Mouse (Mus musculus) erythroblast, adult 5-6 weeks (primary cell): Measurements from ENCODE around the gene Hoxc12. TPM values are rescaled to one million over a fixed set of nuclear protein-coding genes. Genes with fewer than 3 reads are reported as not detected.

ENCODE experiments used
- ATAC-seq: replicated peaks from 2 replicates; pipeline ENCODE4 v1.8.0; 2016; ENCODE audit warnings: moderate number of reproducible peaks, mild to moderate bottlenecking, moderate TSS enrichment, inconsistent platforms; ENCODE audit not compliant: poor library complexity, low FRiP score, severe bottlenecking
- total RNA-seq, 2 experiments: library from RNA; stranded (forward) in 1 of 2; stranded (reverse) in 1 of 2; fragments of 150-400 nt in 1 of 2; fragments of 200-764, 138-1000 nt in 1 of 2; gene quantifications; 2 replicates each; pipeline versions ENCODE4 v1.2.3 to v1.2.4; 2015 to 2017; ENCODE audit warnings: low replicate concordance in 2 of 2

Hoxc12 gene
- total RNA-seq, 2 experiments from 2014 or later = not detected

DNA sequence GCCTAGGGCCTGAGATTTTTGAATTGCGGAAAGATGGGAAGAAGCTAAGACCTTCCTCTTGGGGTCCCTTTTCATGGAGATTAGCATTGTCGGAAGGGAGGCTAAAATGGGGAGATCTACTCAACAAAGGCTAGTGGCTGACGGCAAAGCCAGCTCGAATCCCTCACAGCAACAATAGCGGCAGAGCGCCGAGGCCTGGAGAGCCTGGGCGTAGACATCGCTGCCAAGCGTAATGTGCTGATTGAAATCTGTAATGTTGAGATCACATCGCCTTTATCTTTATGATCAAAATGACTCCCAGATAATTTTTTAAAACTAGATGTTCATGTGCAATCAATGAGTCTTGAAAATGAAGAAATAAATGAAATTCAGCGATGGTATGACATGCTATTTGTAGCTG is 2.1 kb upstream of the Hoxc12 start:
- ATAC-seq = no peak

DNA sequence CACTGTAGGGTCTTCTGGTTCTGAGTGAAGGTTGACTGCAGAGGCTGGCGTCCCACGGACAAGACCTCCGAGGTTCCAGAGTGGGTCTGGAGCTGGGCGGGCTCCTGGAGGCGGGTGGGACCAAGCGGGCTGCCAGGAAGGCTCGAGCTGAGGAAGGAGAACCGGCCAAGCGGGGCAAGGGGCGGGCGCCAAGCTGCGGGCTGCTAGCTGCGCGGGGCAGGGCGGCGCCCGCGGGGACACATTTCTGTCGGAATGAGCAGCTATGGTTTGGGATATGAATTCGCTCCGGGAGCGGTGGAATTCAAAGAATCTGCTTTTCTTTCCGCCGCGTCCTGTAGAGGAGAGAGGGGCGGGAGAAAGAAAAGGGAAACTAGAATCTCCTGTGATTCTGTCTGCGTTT is 1.7 kb upstream of the Hoxc12 start:
- ATAC-seq = no peak

DNA sequence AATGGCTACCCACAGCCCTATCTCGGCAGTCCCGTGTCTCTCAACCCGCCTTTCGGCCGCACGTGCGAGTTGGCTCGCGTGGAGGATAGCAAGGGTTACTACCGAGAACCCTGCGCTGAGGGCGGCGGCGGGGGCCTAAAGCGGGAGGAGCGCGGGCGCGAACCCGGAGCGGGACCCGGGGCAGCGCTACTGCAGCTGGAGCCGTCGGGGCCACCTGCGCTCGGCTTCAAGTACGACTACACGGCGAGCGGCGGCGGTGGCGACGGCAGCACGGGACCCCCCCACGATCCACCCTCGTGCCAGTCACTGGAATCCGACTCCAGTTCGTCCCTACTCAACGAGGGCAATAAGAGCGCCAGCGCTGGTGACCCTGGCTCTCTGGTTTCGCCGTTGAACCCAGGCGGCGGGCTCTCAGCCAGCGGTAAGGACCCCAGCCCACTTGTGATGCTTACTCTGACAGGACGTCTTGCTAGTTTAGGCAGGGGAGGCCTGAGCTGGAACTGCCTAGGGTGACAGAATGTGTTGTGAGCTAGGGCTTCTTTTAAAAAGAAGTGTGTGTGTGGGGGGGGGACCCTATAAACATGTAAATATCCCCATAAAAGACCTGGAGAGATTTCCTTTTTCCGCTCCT is 594 bp downstream of the Hoxc12 start:
- no peak for ATAC-seq

DNA sequence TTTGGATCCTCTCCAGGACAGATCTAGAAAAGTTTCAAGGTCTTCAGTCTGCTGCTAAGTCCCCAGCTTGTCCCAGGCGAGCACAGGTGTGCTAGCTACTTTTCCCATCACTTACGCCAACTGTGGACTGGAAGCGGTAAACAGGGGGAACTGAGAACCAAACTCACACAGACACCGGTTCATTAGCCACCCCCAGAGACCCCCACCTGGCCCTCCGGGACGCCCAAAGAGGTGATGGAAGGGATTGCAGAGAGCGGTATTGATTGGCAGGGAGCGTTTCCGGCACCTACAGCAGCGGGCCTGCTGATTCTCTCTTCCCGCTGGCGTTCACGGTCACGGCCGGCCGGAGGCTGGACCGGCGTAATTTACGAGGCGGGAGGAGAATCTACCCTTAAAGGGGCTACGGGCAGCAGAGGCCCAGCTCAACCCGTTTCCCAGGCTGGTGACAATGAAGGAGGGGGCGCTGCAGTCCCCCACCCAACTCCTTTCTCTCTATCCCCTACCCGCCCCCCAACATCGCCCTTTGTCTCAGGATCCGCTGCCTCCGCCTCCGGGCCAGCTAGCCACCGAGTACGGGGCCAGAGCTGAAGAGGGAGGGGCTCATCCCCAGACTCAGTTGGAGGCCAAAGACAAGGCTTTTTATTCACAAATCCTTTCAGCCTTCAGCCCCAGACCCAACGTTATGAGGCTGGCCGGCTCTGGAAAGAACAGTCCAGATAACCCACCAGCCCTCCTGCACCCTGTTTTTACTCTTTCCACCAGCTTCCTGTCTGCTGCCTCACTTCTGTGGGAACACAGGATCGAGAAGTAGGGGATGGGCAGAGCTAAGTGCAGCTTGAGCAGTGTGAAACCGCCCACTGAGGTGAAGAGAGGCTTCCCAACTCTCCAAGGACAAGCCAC is 2.9 kb downstream of the Hoxc12 start:
- no peak for ATAC-seq

DNA sequence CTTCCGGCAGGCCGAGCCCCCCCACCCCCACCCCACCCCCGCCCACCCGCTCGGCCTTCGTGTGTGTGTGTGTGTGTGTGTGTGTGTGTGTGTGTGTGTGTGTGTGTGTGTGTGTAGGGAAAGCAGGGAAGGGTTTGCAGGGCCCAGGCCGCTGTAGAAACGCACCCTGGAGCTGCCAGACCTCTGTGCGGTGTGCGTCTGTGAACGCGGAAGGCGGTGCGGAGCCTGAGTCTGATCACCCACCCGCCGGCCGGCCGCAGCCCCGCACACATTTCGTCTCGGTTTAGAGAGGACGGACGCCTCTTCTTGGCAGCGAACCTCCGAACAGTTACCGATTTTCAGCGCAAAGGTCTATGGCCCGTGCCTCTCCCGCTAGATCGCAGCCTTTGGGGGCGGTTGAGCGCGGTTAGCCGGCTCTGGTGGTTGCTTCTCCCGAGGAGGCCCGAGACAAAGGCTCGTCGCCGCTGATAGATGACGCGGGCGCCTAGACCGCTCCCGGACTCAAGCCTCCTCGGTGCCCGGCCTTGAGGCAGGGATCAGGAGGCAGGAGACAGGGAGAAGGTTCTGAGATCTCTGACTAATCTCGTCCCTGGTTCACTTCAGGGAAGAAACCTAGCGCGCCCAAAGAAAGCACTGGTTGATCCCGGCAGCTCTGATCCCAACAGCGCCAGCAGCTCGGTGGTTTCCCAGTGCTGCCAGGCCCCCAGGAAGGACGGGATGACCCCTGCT is 6.3 kb downstream of the Hoxc12 start:
- ATAC-seq = no peak

DNA sequence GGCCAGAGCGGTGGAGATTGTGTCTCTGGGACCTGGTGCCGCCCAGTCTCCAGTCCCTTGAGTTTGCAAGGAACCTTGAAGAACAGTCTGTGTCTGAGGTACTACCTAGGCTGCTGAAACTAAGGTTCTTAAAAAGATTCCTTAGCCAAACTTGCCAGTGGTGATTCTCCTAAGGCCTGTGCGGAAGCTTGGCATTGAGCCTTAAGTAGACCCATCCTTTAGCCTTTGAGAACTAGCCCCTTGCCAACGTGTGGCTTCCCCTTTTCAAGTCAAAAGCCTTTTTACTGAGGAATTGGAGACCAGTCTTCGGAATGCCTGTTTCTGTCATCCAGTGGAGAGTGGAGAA is 6.9 kb downstream of the Hoxc12 start:
- no peak for ATAC-seq

DNA sequence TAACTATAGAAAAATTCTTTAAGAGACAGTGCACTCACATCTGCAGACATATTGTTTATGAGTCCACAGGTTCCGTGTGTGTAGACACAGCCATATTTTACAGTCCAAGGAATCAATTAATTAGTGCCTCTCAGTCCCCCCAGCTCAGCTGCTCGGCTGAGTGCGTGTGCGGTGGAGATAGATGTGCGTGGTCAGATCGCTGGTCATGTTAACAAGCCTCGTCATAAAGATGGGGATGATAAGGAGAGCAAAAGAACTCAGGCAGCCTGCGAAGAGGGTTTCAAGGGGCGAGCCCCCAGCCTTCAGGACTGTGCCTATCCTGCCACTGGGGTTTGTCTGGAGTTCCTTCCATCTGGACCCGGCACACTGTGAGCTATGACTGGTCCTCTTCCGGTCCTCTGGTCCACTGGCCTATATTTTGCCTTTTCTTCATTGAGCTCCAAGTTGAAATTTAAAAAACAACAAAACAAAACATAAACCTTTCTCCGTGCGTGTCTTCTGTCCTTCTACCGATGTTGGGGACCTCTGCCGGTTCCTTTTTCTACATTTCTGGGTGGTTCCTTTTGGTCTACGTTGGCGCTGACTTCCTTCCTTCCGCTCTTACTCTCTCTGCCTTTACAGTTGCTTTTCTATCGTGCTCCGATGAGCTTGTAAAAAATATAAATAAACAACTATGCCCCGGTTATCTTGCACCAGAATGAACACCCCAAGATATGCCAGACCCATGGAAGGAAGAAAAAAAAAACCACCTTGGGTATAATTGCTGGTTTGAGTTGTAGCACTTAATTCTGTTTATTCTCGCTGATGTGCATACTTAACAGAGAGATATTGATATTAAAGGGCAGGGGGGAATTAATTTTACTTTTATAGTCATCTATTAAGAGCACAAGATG is 8.9 kb downstream of the Hoxc12 start:
- no peak for ATAC-seq

DNA sequence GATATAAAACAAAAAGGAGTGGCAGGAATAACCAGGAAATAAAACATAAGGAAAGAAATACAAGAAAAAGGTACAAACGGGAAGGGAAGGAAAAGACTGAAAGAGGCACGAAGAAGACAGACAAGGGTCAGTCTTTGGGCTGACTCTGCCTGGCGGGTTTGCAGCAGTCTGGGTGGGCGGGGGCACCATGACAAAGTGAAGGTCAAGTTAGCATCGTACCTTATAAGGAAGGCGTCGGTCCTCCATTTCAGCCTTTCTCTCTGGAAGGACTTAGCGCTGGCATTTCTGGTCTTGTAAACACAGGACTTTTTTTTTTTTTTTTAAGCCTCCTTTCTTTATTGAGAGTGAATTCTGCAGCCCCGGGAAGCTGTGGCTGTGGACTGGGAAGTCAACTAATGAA is 10.7 kb downstream of the Hoxc12 start:
- no peak for ATAC-seq

DNA sequence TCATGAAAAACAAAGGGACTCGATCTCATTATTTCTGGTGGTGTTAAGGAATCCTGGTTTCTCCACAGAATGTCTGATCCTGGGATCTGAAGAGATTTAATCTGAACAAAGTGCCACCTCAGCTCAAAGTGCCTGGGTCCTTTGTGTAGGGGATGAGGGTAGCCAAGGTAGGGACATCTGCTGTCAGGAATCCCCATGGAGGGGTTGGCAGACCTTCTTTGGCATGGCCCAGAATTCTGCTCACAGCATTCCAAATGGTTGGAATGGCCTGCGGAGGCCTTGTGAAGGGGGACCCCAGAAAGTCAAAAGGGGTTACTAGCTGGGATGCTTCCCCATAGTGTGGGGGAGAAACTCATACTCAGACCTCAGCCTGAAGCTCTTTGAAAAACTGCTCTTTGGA is 12.3 kb downstream of the Hoxc12 start:
- ATAC-seq = no peak

DNA sequence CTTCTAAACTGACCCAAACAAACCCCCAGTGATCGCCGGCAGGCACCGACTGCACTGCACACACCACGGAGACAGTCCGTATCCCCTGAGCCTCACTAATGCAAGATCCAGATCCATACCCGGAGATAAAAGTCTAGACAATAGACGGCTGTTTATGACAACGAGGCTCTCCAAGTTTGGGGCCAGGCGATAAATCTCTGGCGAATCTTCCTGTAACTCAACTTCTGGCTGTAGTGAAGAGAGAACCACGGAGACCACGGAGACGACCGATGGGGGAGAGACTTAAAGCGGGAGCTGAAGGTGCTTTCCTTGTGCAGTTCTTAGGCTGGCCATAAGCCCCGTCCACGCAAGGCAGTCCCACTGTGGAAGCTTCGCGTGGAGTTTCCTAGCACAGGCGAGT is 13.1 kb downstream of the Hoxc12 start:
- ATAC-seq = no peak

DNA sequence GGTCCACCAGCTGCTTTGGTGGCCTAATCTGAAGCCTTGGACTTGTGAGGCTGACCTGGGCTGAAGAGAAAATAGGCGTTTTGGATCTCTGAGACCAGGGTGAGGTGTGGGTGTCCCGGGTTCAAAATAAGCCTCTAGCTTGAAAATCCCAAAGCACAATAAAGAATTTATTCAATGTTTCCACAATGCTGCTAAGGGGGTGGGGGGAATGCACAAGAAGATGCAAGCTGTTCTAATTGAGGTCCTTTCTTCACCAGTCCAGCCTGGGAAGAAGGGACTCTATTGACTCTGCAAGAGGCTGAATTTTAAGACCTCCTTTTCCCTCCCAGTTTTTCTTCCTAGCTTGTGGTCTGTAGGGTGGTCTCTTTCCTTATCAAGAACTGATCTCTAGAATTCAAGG is 14.3 kb downstream of the Hoxc12 start:
- no peak for ATAC-seq

DNA sequence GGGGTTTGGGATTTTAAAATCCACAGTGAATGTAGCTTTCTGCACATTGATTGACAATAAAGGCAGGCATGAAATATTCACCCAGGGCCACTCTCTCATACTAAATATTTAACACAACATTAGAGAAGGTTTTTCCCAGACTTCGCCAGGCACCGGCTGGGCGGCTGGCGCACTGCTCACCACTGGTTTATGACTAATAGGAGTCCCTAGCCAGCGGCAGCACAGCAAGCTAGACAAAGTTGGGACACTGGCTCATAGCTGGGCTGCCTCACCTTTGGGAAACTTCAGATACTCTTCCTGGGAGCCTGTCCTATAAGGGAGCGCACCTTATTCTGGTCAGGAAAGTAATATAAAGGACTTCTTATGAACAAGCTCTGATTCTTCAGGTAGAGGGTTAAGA is 17.0 kb downstream of the Hoxc12 start:
- no peak for ATAC-seq

DNA sequence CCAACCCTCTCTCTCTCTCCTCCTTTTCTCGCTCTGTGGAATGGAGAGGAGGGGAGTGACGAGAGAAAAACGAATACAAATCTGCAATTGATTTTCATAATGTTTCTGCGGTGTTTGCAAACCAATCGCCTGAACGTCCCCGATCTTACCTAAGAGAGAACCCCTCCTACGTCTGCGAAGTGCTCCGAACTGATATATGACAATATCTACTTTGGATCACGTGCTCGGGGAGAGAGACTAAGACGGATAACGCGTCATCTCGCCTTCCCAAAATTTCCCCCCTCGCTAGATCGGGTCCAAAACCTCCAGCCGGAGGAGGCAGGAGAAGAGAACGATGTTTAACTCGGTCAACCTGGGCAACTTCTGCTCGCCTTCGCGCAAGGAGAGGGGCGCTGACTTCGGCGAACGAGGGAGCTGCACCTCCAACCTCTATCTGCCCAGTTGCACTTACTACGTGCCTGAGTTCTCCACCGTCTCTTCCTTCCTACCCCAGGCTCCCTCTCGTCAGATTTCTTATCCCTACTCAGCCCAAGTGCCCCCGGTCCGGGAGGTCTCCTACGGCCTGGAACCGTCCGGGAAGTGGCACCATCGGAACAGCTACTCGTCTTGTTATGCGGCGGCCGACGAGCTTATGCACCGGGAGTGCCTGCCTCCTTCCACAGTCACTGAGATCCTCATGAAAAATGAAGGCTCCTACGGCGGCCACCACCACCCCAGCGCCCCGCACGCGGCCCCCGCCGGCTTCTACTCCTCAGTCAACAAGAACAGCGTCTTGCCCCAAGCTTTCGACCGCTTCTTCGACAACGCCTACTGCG is 17.8 kb downstream of the Hoxc12 start, which contains the start of gene Hoxc11:
Gene Hoxc11, plus strand, starts transcription at position 236 of the 815 bp plus-strand sequence.
- ATAC-seq = no peak

DNA sequence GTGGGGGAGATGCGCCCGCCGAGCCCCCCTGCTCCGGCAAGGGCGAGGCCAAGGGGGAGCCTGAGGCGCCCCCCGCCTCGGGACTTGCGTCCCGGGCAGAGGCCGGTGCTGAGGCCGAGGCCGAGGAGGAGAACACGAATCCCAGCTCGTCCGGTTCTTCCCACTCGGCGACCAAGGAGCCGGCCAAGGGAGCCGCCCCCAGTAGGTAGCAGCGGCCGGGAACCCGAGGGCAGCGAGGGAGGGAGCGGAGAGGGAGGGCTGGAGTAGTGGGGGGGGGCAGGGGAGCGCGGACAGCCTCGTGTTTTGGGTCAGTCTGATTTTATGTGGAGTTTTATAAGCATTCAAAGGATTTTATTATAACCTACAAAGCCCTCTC is 18.4 kb downstream of the Hoxc12 start:
- ATAC-seq = no peak

DNA sequence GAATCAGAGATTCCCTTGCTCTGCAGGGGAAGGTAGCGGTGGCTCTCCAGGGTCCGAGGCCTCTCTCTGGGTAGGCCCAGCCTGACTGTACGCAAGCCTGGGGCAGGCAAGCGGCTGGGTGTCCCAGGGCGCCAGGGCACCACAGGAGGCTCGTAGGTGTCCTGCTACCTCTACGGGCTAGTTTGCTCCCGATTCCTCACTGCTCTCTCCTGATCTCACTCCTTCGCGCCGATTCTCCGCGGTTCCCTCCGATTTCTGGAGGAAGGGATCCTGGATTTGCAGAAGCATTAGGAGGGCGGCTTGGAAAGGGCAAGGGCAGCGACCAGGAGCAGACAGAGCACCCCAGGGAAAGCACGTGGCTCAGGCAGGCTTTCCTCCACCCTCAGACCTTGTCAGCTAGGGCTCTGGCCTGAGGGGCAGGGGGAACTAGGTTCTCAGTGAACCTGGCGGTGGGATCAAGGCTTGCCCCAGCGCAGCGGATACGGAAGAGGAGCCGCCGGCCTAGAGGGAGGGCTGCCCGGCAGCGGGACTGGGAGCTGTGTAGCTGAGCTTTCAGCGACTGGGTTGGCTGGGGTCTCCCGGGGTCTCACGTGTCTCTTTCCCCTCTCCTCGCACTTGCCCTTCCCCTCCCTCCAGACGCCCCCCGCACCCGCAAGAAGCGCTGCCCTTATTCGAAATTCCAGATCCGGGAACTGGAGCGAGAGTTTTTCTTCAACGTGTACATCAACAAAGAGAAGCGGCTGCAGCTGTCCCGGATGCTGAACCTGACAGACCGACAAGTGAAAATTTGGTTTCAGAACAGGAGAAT is 19.5 kb downstream of the Hoxc12 start:
- no peak for ATAC-seq

DNA sequence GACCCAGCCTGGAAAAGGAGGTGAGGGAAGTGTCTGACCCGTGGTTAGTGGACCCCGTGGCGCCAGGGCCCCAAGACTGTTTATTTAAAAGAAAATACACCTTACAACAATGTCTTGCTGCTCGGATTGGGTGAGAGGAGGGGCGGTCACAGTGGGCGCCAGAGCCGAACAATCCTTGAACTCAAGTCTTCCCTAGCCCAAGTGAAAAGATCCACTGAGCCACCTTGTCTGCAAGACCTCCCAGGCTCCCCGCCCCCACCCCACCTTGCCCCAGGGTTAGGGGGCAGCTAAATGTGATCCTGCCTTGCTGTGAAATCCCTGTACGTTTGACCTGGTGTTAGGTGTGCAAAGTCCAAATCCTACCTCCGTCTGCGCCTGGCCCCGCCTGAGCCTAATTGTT is 20.3 kb downstream of the Hoxc12 start:
- ATAC-seq = no peak

DNA sequence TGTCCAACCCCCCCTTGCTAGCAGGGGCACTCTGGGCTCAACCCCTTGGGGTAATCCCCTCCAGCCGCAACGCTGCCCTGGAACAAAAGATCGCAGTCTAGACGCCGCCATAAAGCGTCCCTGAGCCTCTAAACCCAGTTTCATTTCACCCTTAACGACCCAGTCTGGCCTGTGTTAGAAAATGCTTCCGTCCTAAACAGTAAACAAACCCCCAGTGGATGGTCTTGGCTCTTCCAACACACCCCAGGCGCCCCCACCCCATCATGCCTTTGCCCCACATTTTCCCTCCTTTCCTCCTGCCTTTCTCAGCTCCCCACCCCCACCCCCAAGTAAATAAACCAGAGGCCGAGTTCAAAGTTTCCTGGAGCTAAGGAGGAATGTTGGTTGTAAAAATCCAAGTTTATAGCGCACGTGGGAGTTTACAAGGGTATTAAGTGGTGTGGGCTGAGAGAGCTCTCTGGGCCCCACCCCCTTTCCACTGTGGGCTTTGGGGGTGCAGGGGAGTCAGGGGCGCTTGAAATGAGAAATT is 23.2 kb downstream of the Hoxc12 start:
- no peak for ATAC-seq

DNA sequence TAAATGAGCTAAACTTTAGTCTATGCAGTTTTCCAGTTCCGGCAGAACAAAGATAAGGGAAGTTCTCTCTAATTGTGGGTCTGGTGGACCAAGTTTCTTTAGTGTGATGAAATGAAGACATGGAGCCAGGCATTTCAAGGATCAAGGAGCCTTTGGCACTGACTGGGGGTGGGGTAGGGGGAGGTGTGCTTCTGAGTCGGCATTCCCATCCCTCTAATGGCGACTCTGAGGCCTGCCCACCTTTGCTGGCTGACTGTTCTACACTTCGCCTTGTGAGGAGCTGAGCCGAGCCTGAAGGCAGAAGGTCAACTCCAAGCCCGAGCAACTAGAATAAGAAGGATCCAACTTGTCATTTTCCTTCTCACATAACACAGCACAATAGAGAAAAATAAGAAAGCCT is 25.2 kb downstream of the Hoxc12 start:
- ATAC-seq = no peak
